Mouse (Mus musculus): ENCODE results near the gene Gja5. TPM values are rescaled to one million over a fixed set of nuclear protein-coding genes. Genes with fewer than 3 reads are reported as not detected.
A peak's percentile ranks its signal among the peaks of the same experiment; 100 is the strongest.

The Gja5 gene
- polyA plus RNA-seq, 1 experiment: 14.7 TPM

DNA sequence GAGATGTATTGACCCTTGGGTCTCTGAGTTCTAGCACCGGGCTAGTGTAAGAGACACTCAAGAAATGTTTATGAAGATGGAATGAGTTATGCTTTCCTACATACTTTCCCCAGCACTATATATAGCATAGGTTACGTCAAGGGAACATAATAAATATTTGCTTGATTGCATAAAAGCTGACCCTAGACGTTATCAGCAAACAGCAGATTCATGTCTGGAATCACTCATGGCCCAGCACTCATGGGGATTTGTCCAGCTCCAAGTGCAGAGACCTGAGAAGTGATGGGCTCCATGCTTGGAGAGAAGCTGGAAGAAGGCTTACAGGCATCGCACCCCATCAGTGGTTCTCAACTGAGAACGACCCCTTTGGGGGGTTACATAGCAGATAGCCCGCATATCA is 135.2 kb downstream of the Gja5 start:
- H3K4me3 ChIP-seq: no peak overlapping the region
- no peaks in the 10 kb centered on the region for H3K79me2 ChIP-seq (ENCODE audit: control insufficient read depth, insufficient read depth)
- no peak overlapping the region for H3K4me2 ChIP-seq (ENCODE audit: low read depth)
- TF ChIP-seq TCF3 (IDR thresholded peaks at IDR 0.05; ENCODE audit: insufficient read length, low read depth): no peak
- TF ChIP-seq POLR2AphosphoS2 (IDR thresholded peaks at IDR 0.05; ENCODE audit: insufficient read length, low read depth): no peak
- H3K36me3 ChIP-seq (ENCODE audit: control insufficient read depth, insufficient read depth): no peaks in the 10 kb centered on the region
- no peaks in the 10 kb centered on the region for H3K27me3 ChIP-seq (ENCODE audit: control insufficient read depth, insufficient read depth, insufficient read length)
- no peak overlapping the region for H3ac ChIP-seq (ENCODE audit: control insufficient read depth, insufficient read length)

DNA sequence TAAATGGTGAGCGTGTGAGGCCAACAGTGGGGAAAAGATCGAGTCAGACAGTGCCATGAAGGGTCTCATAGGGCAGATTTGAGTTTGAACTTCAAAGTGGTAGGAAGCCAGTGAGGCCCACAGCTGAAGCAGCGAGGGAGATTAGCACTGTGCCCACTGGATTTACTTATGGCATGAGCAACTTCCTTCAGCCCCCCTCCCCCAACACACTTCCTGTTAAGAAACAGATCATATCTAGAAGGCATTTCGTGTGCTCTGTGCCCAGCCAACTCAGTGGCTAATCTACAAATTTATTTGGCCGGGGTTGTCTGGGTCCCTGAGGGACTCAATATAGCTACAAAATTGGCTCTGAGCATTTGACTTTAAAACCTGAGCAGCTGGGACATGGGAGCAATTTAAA is 139.7 kb downstream of the Gja5 start:
- Histone ChIP-seq H3K36me3 (ENCODE audit: control insufficient read depth, insufficient read depth) (no peaks in the 10 kb centered on the region), H3ac (ENCODE audit: control insufficient read depth, insufficient read length) (no peak overlapping the region), H3K4me3 (no peak overlapping the region), H3K27me3 (ENCODE audit: control insufficient read depth, insufficient read depth, insufficient read length) (no peaks in the 10 kb centered on the region), H3K4me2 (ENCODE audit: low read depth) (no peak overlapping the region), H3K79me2 (ENCODE audit: control insufficient read depth, insufficient read depth) (no peaks in the 10 kb centered on the region)
- TF ChIP-seq MYOD1 (IDR thresholded peaks at IDR 0.05; ENCODE audit: control insufficient read depth in 1 of 3, insufficient read length in 2 of 3, low read depth in 2 of 3): peak in 1 of 3 experiments; percentile 49
- TF ChIP-seq E2F4 (IDR thresholded peaks at IDR 0.05; ENCODE audit: insufficient read depth): no peak
- no peak for TF ChIP-seq REST (IDR thresholded peaks at IDR 0.05; ENCODE audit: insufficient read depth, insufficient read length)

- Histone ChIP-seq H3ac (ENCODE audit: control insufficient read depth, insufficient read length) (no peak overlapping the region), H3K27me3 (ENCODE audit: control insufficient read depth, insufficient read depth, insufficient read length) (no peaks in the 10 kb centered on the region), H3K4me3 (no peak overlapping the region), H3K4me2 (ENCODE audit: low read depth) (no peak overlapping the region), H3K79me2 (ENCODE audit: control insufficient read depth, insufficient read depth) (no peaks in the 10 kb centered on the region), H3K36me3 (ENCODE audit: control insufficient read depth, insufficient read depth) (no peaks in the 10 kb centered on the region)
- TF ChIP-seq MYOG (IDR thresholded peaks at IDR 0.05; ENCODE audit: control insufficient read depth in 1 of 3, insufficient read depth in 1 of 3, insufficient read length in 2 of 3, low read depth in 2 of 3) (no peak), USF1 (IDR thresholded peaks at IDR 0.05; ENCODE audit: low read depth) (no peak), REST (IDR thresholded peaks at IDR 0.05; ENCODE audit: insufficient read depth, insufficient read length) (no peak), E2F4 (IDR thresholded peaks at IDR 0.05; ENCODE audit: insufficient read depth) (no peak), POLR2A (IDR thresholded peaks at IDR 0.05; ENCODE audit: insufficient read length, low read depth) (no peak), TCF12 (IDR thresholded peaks at IDR 0.05; ENCODE audit: insufficient read depth, poor library complexity, severe bottlenecking) (no peak), TCF3 (IDR thresholded peaks at IDR 0.05; ENCODE audit: insufficient read length, low read depth) (no peak), CEBPB (IDR thresholded peaks at IDR 0.05; ENCODE audit: insufficient read depth, poor library complexity, severe bottlenecking) (no peak), MAX (IDR thresholded peaks at IDR 0.05; ENCODE audit: low read depth) (no peak), MYOD1 (IDR thresholded peaks at IDR 0.05; ENCODE audit: control insufficient read depth in 1 of 3, insufficient read length in 2 of 3, low read depth in 2 of 3) (no peak), POLR2AphosphoS2 (IDR thresholded peaks at IDR 0.05; ENCODE audit: insufficient read length, low read depth) (no peak), SRF (IDR thresholded peaks at IDR 0.05; ENCODE audit: control insufficient read depth, insufficient read length, low read depth) (no peak)
Measured at GRCm38 (mm10) chr3:97047757-97048156, 143.3 kb downstream of the Gja5 start.

DNA sequence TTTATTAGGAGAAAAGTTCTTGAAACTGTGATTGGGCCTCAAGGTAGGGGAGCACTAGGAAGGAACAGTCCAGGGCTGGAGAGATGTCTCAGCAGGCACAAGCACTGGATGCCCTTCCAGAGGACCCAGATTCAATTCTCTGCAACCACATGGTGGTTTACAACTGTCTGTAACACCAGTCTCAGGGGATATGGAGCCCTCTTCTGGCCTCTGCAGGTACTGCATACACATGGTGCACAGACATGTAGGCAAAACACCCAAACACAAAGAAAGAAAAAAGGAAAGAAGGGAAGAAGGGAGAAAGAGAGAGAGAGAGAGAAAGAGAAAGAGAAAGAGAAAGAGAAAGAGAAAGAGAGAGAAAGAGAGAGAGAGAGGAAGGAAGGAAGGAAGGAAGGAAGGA is 143.9 kb downstream of the Gja5 start:
- H3K79me2 ChIP-seq (ENCODE audit: control insufficient read depth, insufficient read depth): no peaks in the 10 kb centered on the region
- H3K4me2 ChIP-seq (ENCODE audit: low read depth): no peak overlapping the region
- no peak overlapping the region for H3K4me3 ChIP-seq
- H3ac ChIP-seq (ENCODE audit: control insufficient read depth, insufficient read length): no peak overlapping the region
- TF ChIP-seq MYOD1 (IDR thresholded peaks at IDR 0.05; ENCODE audit: control insufficient read depth in 1 of 3, insufficient read length in 2 of 3, low read depth in 2 of 3): no peak
- TF ChIP-seq MAX (IDR thresholded peaks at IDR 0.05; ENCODE audit: low read depth): no peak
- TF ChIP-seq TCF12 (IDR thresholded peaks at IDR 0.05; ENCODE audit: insufficient read depth, poor library complexity, severe bottlenecking): no peak
- no peak for TF ChIP-seq POLR2A (IDR thresholded peaks at IDR 0.05; ENCODE audit: insufficient read length, low read depth)
- no peak for TF ChIP-seq E2F4 (IDR thresholded peaks at IDR 0.05; ENCODE audit: insufficient read depth)
- no peak for TF ChIP-seq CEBPB (IDR thresholded peaks at IDR 0.05; ENCODE audit: insufficient read depth, poor library complexity, severe bottlenecking)
- TF ChIP-seq USF1 (IDR thresholded peaks at IDR 0.05; ENCODE audit: low read depth): no peak
- no peak for TF ChIP-seq TCF3 (IDR thresholded peaks at IDR 0.05; ENCODE audit: insufficient read length, low read depth)
- TF ChIP-seq MYOG (IDR thresholded peaks at IDR 0.05; ENCODE audit: control insufficient read depth in 1 of 3, insufficient read depth in 1 of 3, insufficient read length in 2 of 3, low read depth in 2 of 3): no peak
- no peak for TF ChIP-seq REST (IDR thresholded peaks at IDR 0.05; ENCODE audit: insufficient read depth, insufficient read length)
- TF ChIP-seq SRF (IDR thresholded peaks at IDR 0.05; ENCODE audit: control insufficient read depth, insufficient read length, low read depth): no peak
- TF ChIP-seq POLR2AphosphoS2 (IDR thresholded peaks at IDR 0.05; ENCODE audit: insufficient read length, low read depth): no peak
- H3K27me3 ChIP-seq (ENCODE audit: control insufficient read depth, insufficient read depth, insufficient read length): no peaks in the 10 kb centered on the region
- no peaks in the 10 kb centered on the region for H3K36me3 ChIP-seq (ENCODE audit: control insufficient read depth, insufficient read depth)

DNA sequence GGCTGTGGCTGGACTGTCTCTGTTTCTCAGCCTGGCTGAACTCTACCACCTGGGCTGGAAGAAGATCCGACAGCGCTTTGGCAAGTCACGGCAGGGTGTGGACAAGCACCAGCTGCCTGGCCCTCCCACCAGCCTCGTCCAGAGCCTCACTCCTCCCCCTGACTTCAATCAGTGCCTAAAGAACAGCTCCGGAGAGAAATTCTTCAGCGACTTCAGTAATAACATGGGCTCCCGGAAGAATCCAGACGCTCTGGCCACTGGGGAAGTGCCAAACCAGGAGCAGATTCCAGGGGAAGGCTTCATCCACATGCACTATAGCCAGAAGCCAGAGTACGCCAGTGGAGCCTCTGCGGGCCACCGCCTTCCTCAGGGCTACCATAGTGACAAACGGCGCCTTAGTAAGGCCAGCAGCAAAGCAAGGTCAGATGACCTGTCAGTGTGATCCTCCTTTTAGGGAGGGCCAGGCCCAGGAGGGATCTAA is 146.8 kb downstream of the Gja5 start:
- TF ChIP-seq MYOD1 (IDR thresholded peaks at IDR 0.05; ENCODE audit: control insufficient read depth in 1 of 3, insufficient read length in 2 of 3, low read depth in 2 of 3) (peak in 1 of 3 experiments; percentile 80), MYOG (IDR thresholded peaks at IDR 0.05; ENCODE audit: control insufficient read depth in 1 of 3, insufficient read depth in 1 of 3, insufficient read length in 2 of 3, low read depth in 2 of 3) (peak in 1 of 3 experiments; percentile 67), USF1 (IDR thresholded peaks at IDR 0.05; ENCODE audit: low read depth) (no peak), TCF3 (IDR thresholded peaks at IDR 0.05; ENCODE audit: insufficient read length, low read depth) (no peak), POLR2AphosphoS2 (IDR thresholded peaks at IDR 0.05; ENCODE audit: insufficient read length, low read depth) (no peak)
- peak overlapping the region; percentile 44 for H3K4me2 ChIP-seq (ENCODE audit: low read depth)
- H3K36me3 ChIP-seq (ENCODE audit: control insufficient read depth, insufficient read depth): no peaks in the 10 kb centered on the region
- H3K4me3 ChIP-seq: no peak overlapping the region
- no peak overlapping the region for H3ac ChIP-seq (ENCODE audit: control insufficient read depth, insufficient read length)
- no peaks in the 10 kb centered on the region for H3K27me3 ChIP-seq (ENCODE audit: control insufficient read depth, insufficient read depth, insufficient read length)
- H3K79me2 ChIP-seq (ENCODE audit: control insufficient read depth, insufficient read depth): no peaks in the 10 kb centered on the region

Measured in myocyte (in vitro differentiated cells).